Mouse (Mus musculus): ENCODE results near the gene Tpbpa. TPM values are rescaled to one million over a fixed set of nuclear protein-coding genes. Genes with fewer than 3 reads are reported as not detected.
A peak's percentile ranks its signal among the peaks of the same experiment; 100 is the strongest.
"Not testable (repeated sequence)": the region's sequence is repeated elsewhere in the genome, so short reads cannot be mapped to it uniquely, and the experiment has no call there.

The Tpbpa gene
- not detected in 2 replicates for polyA plus RNA-seq (2015; fragmentation: Nextera tagmentation; extraction: Ambion mirVana)

DNA sequence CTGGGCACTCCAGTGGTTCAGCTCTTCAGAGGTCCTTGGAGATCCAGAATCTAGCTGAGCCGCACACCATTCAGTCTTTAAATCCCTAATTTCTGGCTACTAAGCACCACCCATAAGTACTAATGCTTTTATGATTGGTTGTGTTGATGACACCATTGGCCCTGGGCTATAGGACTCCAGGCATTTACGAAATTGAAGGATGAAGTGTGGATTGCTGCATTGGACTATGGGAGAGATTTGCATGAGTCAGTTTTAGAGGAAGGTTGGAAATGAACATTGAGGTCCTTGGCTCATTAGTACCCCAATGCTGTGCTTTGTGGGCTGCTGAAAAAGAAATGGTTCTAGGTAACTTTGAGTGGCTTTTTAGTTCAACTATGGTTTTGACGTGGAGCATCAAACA is at the start of gene Tpbpa:
TSS of gene Tpbpa (minus strand) at position 101 of the 400 bp plus-strand sequence.
- H3K27ac ChIP-seq (ENCODE audit: low read length); H3K4me2 ChIP-seq (ENCODE audit: low read depth, low read length); H3K9ac ChIP-seq (ENCODE audit: low read length); H3K9me3 ChIP-seq (replicated peaks; ENCODE audit: control insufficient read depth, low read length); H3K36me3 ChIP-seq (ENCODE audit: control insufficient read depth, insufficient read depth); H3K4me1 ChIP-seq (ENCODE audit: control insufficient read depth, insufficient read depth, low read length); H3K4me3 ChIP-seq (ENCODE audit: low read length); H3K27me3 ChIP-seq (ENCODE audit: control insufficient read depth, insufficient read depth, low read length); ATAC-seq (replicated peaks; ENCODE audit: extremely low read depth, insufficient read depth, low FRiP score): not testable (repeated sequence)
- 71% methylated on average over 3 of the region's 3 CpGs for WGBS

DNA sequence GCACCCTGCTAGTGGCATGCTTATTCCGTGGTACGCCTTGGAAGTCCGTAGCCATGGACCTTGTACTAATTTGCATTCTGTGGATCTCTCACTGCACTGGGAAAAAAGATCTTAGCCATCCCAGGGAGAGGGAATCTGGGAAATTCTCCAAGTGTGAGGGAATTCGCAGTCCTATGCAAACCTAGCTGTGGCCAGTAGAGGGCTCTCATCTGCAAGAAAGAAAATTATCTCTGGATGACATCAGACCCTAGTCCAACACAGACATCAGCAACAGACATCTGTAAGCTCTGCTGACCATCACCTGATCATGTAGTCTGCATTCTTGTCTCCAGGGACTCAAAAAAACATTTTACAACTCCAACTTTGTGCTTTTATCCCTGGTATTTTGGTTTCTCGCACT is 45.1 kb upstream of the Tpbpa start:
- not testable (repeated sequence) for H3K9ac ChIP-seq (ENCODE audit: low read length); H3K4me2 ChIP-seq (ENCODE audit: low read depth, low read length); H3K4me1 ChIP-seq (ENCODE audit: control insufficient read depth, insufficient read depth, low read length); H3K27ac ChIP-seq (ENCODE audit: low read length); H3K27me3 ChIP-seq (ENCODE audit: control insufficient read depth, insufficient read depth, low read length); H3K36me3 ChIP-seq (ENCODE audit: control insufficient read depth, insufficient read depth); ATAC-seq (replicated peaks; ENCODE audit: extremely low read depth, insufficient read depth, low FRiP score); H3K9me3 ChIP-seq (replicated peaks; ENCODE audit: control insufficient read depth, low read length); H3K4me3 ChIP-seq (ENCODE audit: low read length)
- 63% methylated on average over 5 of the region's 5 CpGs for WGBS

- ATAC-seq (replicated peaks; ENCODE audit: extremely low read depth, insufficient read depth, low FRiP score); H3K36me3 ChIP-seq (ENCODE audit: control insufficient read depth, insufficient read depth): not testable (repeated sequence)
Measured at GRCm38 (mm10) chr13:60972319-60972718, 30.5 kb upstream of the Tpbpa start.

DNA sequence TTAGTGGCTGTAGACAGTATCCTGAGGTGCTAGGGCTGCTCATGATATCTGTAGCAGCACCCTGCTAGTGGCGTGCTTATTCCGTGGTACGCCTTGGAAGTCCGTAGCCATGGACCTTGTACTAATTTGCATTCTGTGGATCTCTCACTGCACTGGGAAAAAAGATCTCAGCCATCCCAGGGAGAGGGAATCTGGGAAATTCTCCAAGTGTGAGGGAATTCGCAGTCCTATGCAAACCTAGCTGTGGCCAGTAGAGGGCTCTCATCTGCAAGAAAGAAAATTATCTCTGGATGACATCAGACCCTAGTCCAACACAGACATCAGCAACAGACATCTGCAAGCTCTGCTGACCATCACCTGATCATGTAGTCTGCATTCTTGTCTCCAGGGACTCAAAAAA is 22.2 kb upstream of the Tpbpa start:
- H3K27ac ChIP-seq (ENCODE audit: low read length); H3K9me3 ChIP-seq (replicated peaks; ENCODE audit: control insufficient read depth, low read length); H3K27me3 ChIP-seq (ENCODE audit: control insufficient read depth, insufficient read depth, low read length); H3K4me2 ChIP-seq (ENCODE audit: low read depth, low read length); ATAC-seq (replicated peaks; ENCODE audit: extremely low read depth, insufficient read depth, low FRiP score); H3K9ac ChIP-seq (ENCODE audit: low read length); H3K4me1 ChIP-seq (ENCODE audit: control insufficient read depth, insufficient read depth, low read length); H3K4me3 ChIP-seq (ENCODE audit: low read length); H3K36me3 ChIP-seq (ENCODE audit: control insufficient read depth, insufficient read depth): not testable (repeated sequence)
- 39% methylated on average over 5 of the region's 5 CpGs for WGBS

More at GRCm38 (mm10) chr13:60972319-60972718, 30.5 kb upstream of the Tpbpa start:
- not testable (repeated sequence) for H3K9ac ChIP-seq (ENCODE audit: low read length); H3K4me2 ChIP-seq (ENCODE audit: low read depth, low read length); H3K9me3 ChIP-seq (replicated peaks; ENCODE audit: control insufficient read depth, low read length); H3K27ac ChIP-seq (ENCODE audit: low read length); H3K4me3 ChIP-seq (ENCODE audit: low read length); H3K27me3 ChIP-seq (ENCODE audit: control insufficient read depth, insufficient read depth, low read length); H3K4me1 ChIP-seq (ENCODE audit: control insufficient read depth, insufficient read depth, low read length)
- WGBS: 74% methylated on average over 4 of the region's 4 CpGs

DNA sequence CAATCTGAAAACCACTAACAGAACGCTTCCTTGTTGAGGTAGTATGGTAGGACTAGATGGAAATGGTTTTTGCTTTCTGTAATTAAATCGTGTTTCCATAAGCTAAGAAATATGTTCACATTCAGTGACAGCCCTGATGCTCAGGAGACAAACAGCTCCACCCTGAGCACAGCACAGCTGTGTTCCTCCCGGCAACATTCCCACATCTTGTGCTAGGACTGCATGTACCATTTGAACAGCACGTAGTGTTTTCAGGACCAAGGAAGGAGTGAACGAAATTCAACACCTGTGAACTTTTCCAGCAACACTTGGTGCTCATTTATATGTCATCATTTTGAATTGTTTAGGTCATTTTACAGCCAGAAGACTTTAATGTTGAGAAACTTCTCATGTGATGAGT is 19.9 kb upstream of the Tpbpa start:
- no peak overlapping the region for H3K9ac ChIP-seq (ENCODE audit: low read length)
- H3K4me1 ChIP-seq (ENCODE audit: control insufficient read depth, insufficient read depth, low read length): no peaks in the 10 kb centered on the region
- WGBS: 54% methylated on average over 5 of the region's 5 CpGs
- H3K4me2 ChIP-seq (ENCODE audit: low read depth, low read length): no peak overlapping the region
- no peaks in the 10 kb centered on the region for H3K27me3 ChIP-seq (ENCODE audit: control insufficient read depth, insufficient read depth, low read length)
- no peaks in the 10 kb centered on the region for H3K36me3 ChIP-seq (ENCODE audit: control insufficient read depth, insufficient read depth)
- no peaks in the 10 kb centered on the region for H3K9me3 ChIP-seq (replicated peaks; ENCODE audit: control insufficient read depth, low read length)
- ATAC-seq (replicated peaks; ENCODE audit: extremely low read depth, insufficient read depth, low FRiP score): no peak
- H3K27ac ChIP-seq (ENCODE audit: low read length): no peak overlapping the region
- no peak overlapping the region for H3K4me3 ChIP-seq (ENCODE audit: low read length)

DNA sequence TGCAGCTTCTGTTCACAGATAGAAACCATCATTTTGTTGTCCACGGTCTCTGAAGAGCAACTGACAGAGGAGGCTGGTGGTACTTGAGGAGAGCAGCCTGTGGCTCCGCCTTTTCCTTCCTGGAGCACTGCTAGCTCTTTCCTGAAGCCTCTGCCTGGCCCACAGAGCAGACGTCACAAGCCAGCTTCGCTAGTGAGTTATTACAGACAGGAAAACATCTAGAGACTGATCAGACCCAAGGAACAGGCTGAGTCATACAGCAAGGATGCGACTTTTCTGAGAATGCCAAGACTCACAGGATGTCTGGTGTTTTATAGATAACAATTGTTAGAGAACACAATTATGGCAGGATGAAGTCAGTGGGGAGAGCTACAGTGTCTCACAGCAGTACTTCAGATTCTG is 5.3 kb downstream of the Tpbpa start, which contains the start of the genes Gm49391 and Ctla2a:
TSS of gene Gm49391 (minus strand) at position 72 of the 402 bp plus-strand sequence.
TSS of gene Ctla2a (minus strand) at position 126 of the 402 bp plus-strand sequence.
- Histone ChIP-seq H3K4me3 (ENCODE audit: low read length) (no peak within 1 kb of the TSS), H3K27me3 (ENCODE audit: control insufficient read depth, insufficient read depth, low read length) (no peaks in the 10 kb centered on the region), H3K4me1 (ENCODE audit: control insufficient read depth, insufficient read depth, low read length) (no peaks in the 10 kb centered on the region), H3K4me2 (ENCODE audit: low read depth, low read length) (no peak within 1 kb of the TSS), H3K36me3 (ENCODE audit: control insufficient read depth, insufficient read depth) (no peaks in the 10 kb centered on the region), H3K27ac (ENCODE audit: low read length) (peak within 1 kb of the TSS; percentile 69), H3K9ac (ENCODE audit: low read length) (no peak within 1 kb of the TSS), H3K9me3 (replicated peaks; ENCODE audit: control insufficient read depth, low read length) (no peaks in the 10 kb centered on the region)
- WGBS: 31% methylated on average over 5 of the region's 5 CpGs
- ATAC-seq (replicated peaks; ENCODE audit: extremely low read depth, insufficient read depth, low FRiP score): peak; percentile 96

GRCm38 (mm10) chr13:60935490-60935889 is 6.3 kb downstream of the Tpbpa start, which contains the start of gene Gm49393:
Gene Gm49393, minus strand, starts transcription at chr13:60935590.
- WGBS: 58% methylated on average over 2 of the region's 2 CpGs
- not testable (repeated sequence) for H3K36me3 ChIP-seq (ENCODE audit: control insufficient read depth, insufficient read depth); H3K27ac ChIP-seq (ENCODE audit: low read length); H3K4me3 ChIP-seq (ENCODE audit: low read length); H3K27me3 ChIP-seq (ENCODE audit: control insufficient read depth, insufficient read depth, low read length); H3K9me3 ChIP-seq (replicated peaks; ENCODE audit: control insufficient read depth, low read length); H3K4me2 ChIP-seq (ENCODE audit: low read depth, low read length); H3K4me1 ChIP-seq (ENCODE audit: control insufficient read depth, insufficient read depth, low read length); ATAC-seq (replicated peaks; ENCODE audit: extremely low read depth, insufficient read depth, low FRiP score); H3K9ac ChIP-seq (ENCODE audit: low read length)

DNA sequence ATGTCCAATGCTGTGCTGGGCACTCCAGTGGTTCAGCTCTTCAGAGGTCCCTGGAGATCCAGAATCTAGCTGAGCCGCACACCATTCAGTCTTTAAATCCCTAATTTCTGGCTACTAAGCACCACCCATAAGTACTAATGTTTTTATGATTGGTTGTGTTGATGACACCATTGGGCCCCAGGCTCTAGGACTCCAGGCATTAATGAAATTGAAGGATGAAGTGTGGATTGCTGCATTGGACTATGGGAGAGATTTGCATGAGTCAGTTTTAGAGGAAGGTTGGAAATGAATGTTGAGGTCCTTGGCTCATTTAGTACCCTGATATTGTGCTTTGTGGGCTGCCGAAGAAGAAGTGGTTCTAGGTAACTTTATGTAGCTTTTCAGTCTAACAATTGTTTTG is 37.0 kb downstream of the Tpbpa start, which contains the start of gene Tpbpb:
TSS of gene Tpbpb (minus strand) at position 101 of the 400 bp plus-strand sequence.
- H3K9ac ChIP-seq (ENCODE audit: low read length); H3K27ac ChIP-seq (ENCODE audit: low read length); H3K36me3 ChIP-seq (ENCODE audit: control insufficient read depth, insufficient read depth); H3K4me3 ChIP-seq (ENCODE audit: low read length); H3K4me1 ChIP-seq (ENCODE audit: control insufficient read depth, insufficient read depth, low read length); ATAC-seq (replicated peaks; ENCODE audit: extremely low read depth, insufficient read depth, low FRiP score); H3K27me3 ChIP-seq (ENCODE audit: control insufficient read depth, insufficient read depth, low read length); H3K9me3 ChIP-seq (replicated peaks; ENCODE audit: control insufficient read depth, low read length); H3K4me2 ChIP-seq (ENCODE audit: low read depth, low read length): not testable (repeated sequence)
- 72% methylated on average over 2 of the region's 2 CpGs for WGBS

- peak; percentile 95 for ATAC-seq (replicated peaks; ENCODE audit: extremely low read depth, insufficient read depth, low FRiP score)
- H3K27ac ChIP-seq (ENCODE audit: low read length): peak within 1 kb of the TSS; percentile 68
- H3K4me2 ChIP-seq (ENCODE audit: low read depth, low read length): no peak within 1 kb of the TSS
- 44% methylated on average over 3 of the region's 3 CpGs for WGBS
- H3K9ac ChIP-seq (ENCODE audit: low read length): no peak within 1 kb of the TSS
- no peaks in the 10 kb centered on the region for H3K36me3 ChIP-seq (ENCODE audit: control insufficient read depth, insufficient read depth)
- H3K4me3 ChIP-seq (ENCODE audit: low read length): no peak within 1 kb of the TSS
- H3K27me3 ChIP-seq (ENCODE audit: control insufficient read depth, insufficient read depth, low read length): no peaks in the 10 kb centered on the region
- H3K4me1 ChIP-seq (ENCODE audit: control insufficient read depth, insufficient read depth, low read length): no peaks in the 10 kb centered on the region
- no peaks in the 10 kb centered on the region for H3K9me3 ChIP-seq (replicated peaks; ENCODE audit: control insufficient read depth, low read length)
Measured at GRCm38 (mm10) chr13:60897328-60897727, 44.5 kb downstream of the Tpbpa start, which contains the start of gene Ctla2b. Gene Ctla2b, minus strand, starts transcription at chr13:60897447.
